Mouse (Mus musculus): ENCODE data around the gene Ccdc61.

Ccdc61 gene

GRCm38 (mm10) chr7:18916254-18916653 is 6.0 kb upstream of the Ccdc61 start:
- in situ Hi-C loops (cut with MboI; ENCODE audit: low sequenced_read_pairs) = no loop called here

DNA sequence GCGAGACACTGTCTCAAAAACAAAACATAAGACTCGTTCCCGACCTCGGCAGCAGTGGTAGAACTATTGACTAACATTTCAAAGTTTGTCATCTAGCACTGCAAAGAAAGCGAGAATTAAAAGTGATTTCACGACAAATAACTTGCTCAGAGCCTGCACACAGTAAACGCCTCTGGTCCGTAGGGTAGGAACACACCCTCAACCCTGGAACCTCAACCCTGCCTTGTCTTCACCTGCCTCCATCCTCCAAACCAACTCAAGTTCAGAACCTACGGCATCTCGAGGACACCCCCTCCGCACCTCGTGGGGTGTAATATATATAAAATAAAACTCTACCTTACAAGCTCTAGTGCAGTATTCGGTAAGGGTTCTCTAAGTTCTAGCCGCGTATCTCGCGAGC is 418 bp downstream of the Ccdc61 start:
- in situ Hi-C loops (cut with MboI; ENCODE audit: low sequenced_read_pairs) = no loop called here

DNA sequence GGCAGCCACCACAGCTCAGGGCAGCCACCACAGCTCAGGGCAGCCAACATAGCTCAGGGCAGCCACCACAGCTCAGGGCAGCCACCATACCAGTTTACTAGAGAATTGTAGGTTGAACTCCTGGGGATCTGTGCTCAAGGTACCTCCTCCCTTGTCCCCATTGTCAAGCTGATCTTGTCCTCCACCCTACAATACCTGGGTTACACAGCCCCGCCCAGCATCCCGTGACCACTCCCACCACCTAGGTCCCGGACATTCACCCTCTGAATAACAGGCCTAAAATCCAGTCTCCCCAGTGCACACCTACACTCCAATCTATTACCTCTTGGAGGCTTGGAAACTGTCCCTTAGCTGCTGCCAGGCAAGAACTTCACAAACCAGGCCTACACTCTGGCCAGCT is 5.2 kb downstream of the Ccdc61 start:
- in situ Hi-C loops (cut with MboI; ENCODE audit: low sequenced_read_pairs) = no loop called here

DNA sequence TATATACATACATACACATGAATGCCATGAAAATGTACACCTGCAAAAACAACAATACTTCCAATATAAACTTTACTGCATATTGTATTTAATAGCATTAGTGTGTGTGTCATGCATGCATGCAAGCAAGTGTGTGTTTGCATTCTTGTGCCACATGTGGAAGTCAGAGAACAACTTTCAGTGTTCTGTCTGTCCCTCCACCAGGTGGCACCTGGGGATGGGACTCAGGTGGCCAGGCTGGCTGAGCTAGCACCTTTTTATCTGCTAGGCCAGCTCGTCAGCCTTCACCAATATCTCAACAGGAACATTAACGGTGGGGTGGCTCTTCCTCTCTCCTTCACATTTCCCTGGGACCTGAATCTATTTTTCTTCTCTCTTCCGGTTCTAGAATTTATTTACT is 7.7 kb downstream of the Ccdc61 start:
- in situ Hi-C loops (cut with MboI; ENCODE audit: low sequenced_read_pairs) = no loop called here

DNA sequence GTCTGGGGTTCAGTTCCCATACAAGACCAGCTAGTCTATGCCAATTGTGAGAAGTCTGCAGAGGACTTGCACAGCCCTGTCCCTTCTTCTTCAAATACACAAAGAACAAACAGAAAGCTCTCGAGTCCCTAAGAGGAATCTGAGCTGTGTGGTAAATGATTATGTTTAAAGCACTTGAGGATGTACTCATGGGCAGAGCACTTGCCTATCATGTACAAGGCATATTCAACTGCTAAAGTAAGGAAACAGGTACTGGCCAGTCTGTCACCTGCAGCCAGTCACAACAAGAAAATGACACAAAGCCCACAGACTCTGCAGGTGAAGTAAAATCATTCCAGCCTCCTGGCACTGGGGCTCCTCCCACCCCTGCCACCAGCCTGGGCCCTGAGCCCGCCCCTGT is 9.7 kb downstream of the Ccdc61 start:
- in situ Hi-C loops (cut with MboI; ENCODE audit: low sequenced_read_pairs) = no loop called here

- in situ Hi-C loops (cut with MboI; ENCODE audit: low sequenced_read_pairs) = loop anchor here (10.0 to 25.0 kb wide), 2 partner anchors 98 to 1959 kb away; partner anchors contain the start of genes Mypop and Pnmal2
Measured at GRCm38 (mm10) chr7:18896536-18896935, 13.7 kb downstream of the Ccdc61 start.

- in situ Hi-C loops (cut with MboI; ENCODE audit: low sequenced_read_pairs) = loop anchor here (10.0 to 25.0 kb wide), 2 partner anchors 101 to 1957 kb away; partner anchors contain the start of genes Mypop and Pnmal2
Measured at GRCm38 (mm10) chr7:18893651-18894430, 16.4 kb downstream of the Ccdc61 start.

DNA sequence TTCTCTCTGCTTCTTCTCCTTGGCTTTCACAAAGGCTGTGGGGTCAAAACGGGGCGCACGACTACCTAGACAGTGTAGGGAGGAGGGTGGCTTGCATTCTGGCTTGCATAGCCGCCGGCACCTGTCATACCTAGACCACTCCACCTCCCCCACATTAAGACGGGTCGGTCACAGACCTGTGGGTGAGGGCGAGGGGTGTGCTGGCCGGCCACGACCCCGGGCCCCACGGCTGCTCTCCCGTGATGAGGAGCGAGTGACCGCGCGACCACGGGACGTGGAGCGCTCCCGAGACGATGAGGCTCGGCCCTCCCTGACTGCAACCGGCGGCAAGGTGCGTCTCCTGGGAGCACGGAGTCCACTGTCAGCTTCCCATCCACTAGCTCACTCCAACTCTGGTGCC is 17.2 kb downstream of the Ccdc61 start:
- in situ Hi-C loops (cut with MboI; ENCODE audit: low sequenced_read_pairs) = loop anchor here (10.0 to 25.0 kb wide), 2 partner anchors 102 to 1956 kb away; partner anchors contain the start of genes Mypop and Pnmal2

- in situ Hi-C loops (cut with MboI; ENCODE audit: low sequenced_read_pairs) = loop anchor here (10.0 to 25.0 kb wide), 2 partner anchors 103 to 1955 kb away; partner anchors contain the start of genes Mypop and Pnmal2
Measured at GRCm38 (mm10) chr7:18891872-18892599, 18.2 kb downstream of the Ccdc61 start.

GRCm38 (mm10) chr7:18890848-18891247 is 19.4 kb downstream of the Ccdc61 start:
- in situ Hi-C loops (cut with MboI; ENCODE audit: low sequenced_read_pairs) = loop anchor here (10.0 to 25.0 kb wide), 2 partner anchors 104 to 1954 kb away; partner anchors contain the start of genes Mypop and Pnmal2

GRCm38 (mm10) chr7:18886963-18887362 is 23.3 kb downstream of the Ccdc61 start:
- in situ Hi-C loops (cut with MboI; ENCODE audit: low sequenced_read_pairs) = loop anchor here (25.0 kb wide), 1 partner anchor 1950 kb away; the partner anchor contains the start of gene Pnmal2

DNA sequence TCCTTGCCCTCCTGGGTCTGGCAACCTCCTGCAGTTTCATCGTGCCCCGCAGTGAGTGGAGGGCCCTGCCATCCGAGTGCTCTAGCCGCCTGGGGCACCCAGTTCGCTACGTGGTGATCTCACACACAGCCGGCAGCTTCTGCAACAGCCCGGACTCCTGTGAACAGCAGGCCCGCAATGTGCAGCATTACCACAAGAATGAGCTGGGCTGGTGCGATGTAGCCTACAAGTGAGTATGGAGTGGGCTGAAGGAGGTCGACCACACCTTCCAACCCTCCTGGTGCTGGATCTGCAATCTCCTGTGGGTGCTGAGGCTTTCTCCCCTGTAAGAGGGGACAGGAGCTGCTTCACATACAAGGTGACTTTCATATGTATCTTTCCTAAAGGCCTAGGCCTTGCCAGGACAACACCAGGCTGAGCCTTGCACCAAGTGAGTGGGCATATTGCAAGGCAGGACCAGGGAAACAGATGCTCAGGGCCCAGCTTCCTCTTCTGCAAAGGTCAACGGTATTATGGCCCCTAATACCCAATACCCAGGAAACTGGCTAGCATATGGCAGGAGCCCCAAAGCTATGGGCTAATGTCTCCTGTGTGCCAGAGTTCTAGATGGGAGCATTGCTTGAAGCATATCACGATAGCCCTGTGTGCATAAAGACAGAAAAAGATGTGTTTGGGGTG is 25.3 kb downstream of the Ccdc61 start:
- in situ Hi-C loops (cut with MboI; ENCODE audit: low sequenced_read_pairs) = loop anchor here (25.0 kb wide), 1 partner anchor 1948 kb away; the partner anchor contains the start of gene Pnmal2

DNA sequence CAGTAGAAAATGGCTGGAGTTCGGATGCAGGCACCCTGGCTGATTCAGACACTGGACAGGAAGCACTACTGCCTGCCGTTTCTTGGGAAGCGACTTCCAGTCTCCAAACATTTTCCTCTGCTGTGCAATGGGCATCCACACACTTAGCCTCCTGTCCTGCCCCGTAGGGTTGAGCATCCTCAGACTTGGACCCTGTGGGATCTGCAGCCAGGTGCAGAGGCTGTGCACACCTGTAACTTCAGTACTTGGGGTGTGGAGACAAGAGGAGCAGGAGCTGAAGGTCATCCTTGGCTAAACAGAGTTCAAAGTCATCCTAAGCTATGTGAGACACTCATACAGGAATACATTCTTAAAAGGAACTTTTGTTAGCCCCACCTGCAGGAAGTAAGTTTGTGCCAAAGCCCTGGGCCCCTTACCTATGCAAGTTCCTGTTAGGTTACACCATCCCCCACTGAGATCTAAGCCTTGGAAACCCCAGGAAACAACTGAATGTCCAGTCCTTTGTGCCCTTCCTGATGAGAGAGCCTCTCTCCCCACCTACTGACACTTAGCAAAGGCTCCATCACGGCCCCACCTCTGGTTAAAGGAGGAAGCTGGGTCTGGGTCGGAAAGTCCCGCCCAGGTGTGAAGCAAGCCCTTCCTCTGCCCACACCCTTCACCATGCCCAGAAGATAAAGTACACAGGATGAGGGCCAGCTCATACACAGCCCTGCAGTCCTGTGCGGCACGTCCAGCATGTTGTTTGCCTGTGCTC is 26.0 kb downstream of the Ccdc61 start:
- in situ Hi-C loops (cut with MboI; ENCODE audit: low sequenced_read_pairs) = loop anchor here (25.0 kb wide), 1 partner anchor 1947 kb away; the partner anchor contains the start of gene Pnmal2

GRCm38 (mm10) chr7:18878691-18879090 is 31.5 kb downstream of the Ccdc61 start:
- in situ Hi-C loops (cut with MboI; ENCODE audit: low sequenced_read_pairs) = loop anchor here (10.0 to 25.0 kb wide), 2 partner anchors 124 to 1941 kb away; partner anchors contain the start of gene Pnmal2

DNA sequence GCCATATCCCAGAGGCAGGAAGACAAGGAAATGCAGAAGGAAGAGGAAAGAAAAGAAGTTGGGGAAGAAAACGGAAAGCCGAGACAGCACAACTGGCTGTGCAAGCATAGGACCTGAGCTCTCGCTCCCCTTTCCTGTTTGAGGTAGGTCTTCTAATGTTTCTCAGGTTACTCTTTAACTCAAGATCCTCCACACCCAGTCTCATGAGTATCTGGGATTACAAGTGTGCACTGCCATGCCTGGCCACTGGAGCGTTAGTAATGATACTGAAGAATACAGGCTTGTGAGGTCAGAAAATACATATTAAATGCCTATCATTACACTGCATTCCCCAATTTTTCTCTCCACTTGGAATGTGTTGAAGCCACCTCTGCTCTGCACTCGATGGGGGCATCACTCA is 34.8 kb downstream of the Ccdc61 start:
- in situ Hi-C loops (cut with MboI; ENCODE audit: low sequenced_read_pairs) = loop anchor here (10.0 to 25.0 kb wide), 2 partner anchors 121 to 1938 kb away; partner anchors contain the start of gene Pnmal2

GRCm38 (mm10) chr7:18873253-18873652 is 37.0 kb downstream of the Ccdc61 start:
- in situ Hi-C loops (cut with MboI; ENCODE audit: low sequenced_read_pairs) = loop anchor here (10.0 kb wide), 1 partner anchor 118 kb away; no protein-coding TSS in a partner anchor

- in situ Hi-C loops (cut with MboI; ENCODE audit: low sequenced_read_pairs) = loop anchor here (10.0 kb wide), 1 partner anchor 118 kb away; no protein-coding TSS in a partner anchor
Measured at GRCm38 (mm10) chr7:18872816-18873215, 37.4 kb downstream of the Ccdc61 start.

DNA sequence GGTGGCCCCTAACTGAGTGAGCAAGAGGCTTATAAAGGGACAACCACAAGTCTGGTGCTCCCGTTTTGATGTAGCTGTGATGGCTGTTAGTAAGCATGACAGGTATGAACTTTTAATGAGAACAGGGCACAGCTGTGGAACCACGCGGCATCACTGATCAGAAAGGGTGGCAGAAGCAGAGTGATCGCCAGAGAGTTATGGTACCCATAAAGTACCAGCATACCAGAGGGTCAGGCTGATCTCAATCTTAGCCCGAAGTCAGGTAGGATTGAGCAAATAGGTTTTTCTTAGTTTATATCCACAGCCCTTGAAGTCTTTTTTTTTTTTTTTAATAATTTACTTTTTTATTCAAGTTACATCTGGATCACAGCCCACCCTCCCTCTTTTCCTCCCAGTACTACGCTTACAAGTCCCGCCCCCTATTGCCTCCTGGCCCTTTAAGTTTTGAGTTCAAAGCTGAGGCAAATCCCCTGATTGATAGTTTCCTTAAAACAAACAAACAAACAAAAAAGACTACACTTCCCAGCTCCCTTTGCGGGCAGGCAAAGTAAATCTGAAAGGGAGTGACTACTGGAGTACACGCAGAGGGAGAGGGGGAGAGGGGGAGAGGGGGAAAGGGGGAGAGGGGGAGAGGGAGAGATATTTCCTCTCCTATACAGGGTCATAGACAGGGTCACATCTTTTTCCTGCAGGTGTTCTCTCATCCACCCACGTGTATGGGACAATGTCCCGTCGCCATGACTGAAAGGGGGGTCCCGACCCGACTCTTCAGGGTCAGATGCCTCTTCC is 38.0 kb downstream of the Ccdc61 start:
- in situ Hi-C loops (cut with MboI; ENCODE audit: low sequenced_read_pairs) = loop anchor here (10.0 kb wide), 1 partner anchor 117 kb away; no protein-coding TSS in a partner anchor

- in situ Hi-C loops (cut with MboI; ENCODE audit: low sequenced_read_pairs) = loop anchor here (10.0 kb wide), 1 partner anchor 116 kb away; no protein-coding TSS in a partner anchor
Measured at GRCm38 (mm10) chr7:18871031-18871430, 39.2 kb downstream of the Ccdc61 start, which contains the start of gene Pglyrp1. Pglyrp1 (plus strand) TSS chr7:18871331.

Data from CH12F3 (cell line).